Mouse (Mus musculus): ENCODE measurements around the gene Zcchc14.

Zcchc14 gene

DNA sequence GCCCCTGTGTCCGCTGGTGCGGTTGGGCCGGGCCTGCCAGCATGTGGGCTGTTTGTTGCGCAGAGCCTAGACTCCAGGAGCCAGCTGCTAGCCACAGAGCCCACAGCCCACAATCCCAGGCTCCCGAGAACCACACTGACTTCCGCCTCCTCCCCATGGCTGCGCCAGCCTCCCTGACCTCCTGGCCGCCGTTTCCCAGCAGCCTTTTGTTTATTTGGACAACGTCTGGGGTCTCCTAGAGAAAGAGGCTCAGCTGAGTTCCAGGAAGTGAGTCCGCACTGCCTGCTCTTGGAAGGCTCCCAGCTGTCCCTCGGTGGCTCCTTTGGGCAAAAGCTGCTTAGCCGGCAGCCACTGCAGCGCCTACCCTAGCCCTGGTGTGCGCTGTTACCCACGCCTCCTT is 12.6 kb upstream of the Zcchc14 start:
- DNase-seq (ENCODE audit: low spot score in 2 of 2), result no peak

DNA sequence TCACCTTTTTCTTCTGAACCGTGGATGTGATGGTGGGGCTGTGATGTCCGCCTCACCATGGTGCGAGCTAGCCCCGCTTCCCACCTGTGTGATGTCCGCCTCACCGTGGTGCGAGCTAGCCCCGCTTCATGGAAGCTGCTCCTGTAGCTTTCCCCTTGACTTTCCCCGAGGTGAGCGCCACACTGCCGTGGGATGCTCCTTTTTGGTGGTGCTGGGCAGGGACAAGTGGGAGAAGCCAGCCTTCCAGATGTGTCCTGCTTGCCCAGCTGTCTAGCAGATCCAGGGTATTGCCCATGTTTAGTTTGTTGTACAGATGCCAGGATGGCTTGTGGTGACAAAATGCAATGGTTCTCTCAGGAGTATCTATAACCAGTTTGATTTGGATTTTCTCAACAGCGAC is 10.4 kb upstream of the Zcchc14 start:
- no peak for DNase-seq (ENCODE audit: low spot score in 2 of 2)

DNA sequence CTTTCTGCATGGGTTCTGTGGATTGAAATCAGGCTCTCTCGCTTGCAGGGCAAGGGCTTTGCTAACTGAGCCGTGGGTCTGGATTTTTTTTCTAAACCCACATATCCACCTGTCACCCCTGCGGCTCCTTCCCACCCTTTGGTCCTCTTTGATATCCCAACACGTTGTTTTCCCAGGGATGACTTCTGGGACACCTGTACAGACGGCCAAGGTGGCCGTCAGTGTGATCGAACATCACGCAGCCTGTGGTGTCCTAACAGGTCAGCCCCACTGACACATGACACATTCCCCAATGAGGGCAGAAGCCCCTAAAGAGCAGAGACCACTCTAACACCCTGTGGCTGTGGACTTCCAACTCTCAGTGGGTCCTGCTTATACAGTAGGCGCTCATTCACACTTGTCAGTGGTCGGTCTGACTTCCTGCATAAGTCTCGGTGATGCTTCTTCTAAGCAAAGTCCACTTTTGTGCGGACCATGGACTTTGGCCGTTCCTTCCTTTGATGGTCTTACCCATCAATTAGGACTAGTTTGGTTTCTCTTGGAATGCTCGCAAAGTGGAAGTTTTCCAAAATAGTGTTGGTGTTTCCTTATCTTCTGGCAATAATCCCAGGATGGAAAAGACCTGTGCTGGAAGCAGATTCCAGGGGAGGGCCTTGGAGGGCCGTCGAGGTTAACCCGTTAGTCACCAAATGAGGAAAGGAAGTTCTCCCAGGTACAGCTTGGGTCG is 9.1 kb upstream of the Zcchc14 start:
- DNase-seq (ENCODE audit: low spot score in 2 of 2), result no peak

DNA sequence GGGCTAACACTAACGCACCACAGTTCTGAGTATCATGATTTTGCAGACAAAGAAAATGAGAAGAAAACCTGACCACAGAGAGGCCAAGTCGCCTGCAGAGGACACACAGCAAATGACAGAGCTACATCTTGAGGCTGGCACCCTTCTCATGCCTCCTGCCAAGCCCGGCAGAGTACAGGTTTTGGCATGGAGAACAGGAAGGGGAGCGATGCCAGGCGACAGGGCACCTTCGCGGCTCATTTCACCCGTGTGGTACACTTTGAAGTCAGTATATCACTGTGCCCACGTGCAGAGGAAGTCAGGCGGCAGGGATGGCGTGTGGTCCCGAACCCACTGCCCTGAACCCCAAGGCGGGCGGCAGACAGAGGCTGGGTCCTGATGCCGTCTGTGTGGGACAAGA is 7.9 kb upstream of the Zcchc14 start:
- DNase-seq (ENCODE audit: low spot score in 2 of 2), result no peak

DNA sequence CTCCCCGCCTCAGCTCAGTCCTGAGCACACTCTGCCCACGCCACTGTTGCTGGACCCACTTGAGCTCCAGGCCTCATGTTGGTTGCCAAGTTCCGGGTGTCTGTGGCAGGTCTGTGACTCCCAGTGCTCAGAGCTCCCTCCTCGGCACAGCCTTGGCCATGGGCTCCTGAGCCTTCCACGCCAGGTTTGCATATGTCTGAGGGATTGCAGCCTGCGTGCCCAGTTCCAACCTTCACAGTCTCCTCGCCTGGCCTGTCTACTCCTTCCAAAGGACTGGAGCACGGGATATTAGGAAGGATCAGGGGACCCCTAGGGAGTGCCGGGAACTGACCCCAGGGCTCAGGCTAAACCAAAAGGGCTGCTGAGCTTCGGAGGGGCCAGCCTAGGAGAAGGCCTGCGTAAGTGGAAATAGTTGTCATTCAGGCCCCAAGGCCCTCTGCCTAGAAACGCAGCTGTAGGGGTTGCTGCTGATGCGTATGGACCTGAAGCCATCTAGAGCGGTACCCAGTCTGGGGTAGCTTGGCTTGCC is 2.3 kb upstream of the Zcchc14 start:
- no peak for DNase-seq (ENCODE audit: low spot score in 2 of 2)

DNA sequence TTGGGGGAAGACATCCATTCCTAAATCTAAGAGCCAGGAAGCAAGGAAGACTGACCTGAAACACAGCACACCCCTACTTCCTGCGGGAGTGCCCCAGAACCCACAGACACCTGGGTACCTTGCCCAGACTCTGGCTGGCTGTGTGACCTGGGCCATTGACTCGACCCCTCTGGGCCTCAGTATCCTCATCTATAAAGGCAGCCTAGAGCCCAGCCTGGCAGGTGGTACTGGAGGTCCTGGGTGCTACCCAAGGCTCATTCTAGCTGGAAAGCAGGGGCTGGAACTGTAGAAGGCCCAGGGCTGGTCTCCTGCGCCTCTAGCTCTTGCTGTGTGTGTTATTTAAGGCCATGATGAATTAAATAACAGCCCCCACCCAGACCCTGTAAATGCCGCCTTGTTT is 1.4 kb upstream of the Zcchc14 start:
- DNase-seq (ENCODE audit: low spot score in 2 of 2), result no peak

DNA sequence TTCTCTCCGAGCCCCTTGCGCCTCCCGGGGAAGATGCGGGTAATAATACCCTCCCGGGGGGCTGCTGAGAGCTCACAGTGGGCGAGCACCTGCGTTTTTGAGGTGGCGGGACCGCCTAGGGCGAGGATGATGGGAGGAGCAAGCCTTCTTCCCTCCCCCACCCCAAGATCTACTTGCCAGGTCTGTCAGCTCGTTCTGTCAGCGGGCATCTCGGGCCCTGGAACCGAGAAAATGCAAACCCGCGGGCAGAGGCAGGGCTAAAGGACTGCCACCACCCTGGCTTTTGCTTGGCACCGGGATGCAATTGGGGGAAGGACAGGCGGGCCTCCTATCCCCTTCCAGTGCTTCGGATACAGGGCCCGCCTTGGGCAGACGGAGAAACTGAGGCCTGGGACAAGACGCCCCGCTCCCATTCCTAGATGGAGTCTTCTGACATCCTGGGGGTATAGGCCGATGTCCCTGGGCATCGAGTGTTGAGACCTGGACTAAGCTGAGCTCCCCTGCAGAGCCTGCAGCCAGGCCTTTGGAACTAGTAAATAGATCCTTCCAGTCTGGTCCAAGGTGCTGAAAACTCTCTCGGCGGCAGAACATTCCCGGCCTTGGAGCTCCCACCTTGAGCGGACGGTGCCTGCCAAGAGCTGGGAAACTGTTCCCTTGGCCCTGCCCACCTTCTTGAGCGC is 779 bp upstream of the Zcchc14 start:
- no peak for DNase-seq (ENCODE audit: low spot score in 2 of 2)

DNA sequence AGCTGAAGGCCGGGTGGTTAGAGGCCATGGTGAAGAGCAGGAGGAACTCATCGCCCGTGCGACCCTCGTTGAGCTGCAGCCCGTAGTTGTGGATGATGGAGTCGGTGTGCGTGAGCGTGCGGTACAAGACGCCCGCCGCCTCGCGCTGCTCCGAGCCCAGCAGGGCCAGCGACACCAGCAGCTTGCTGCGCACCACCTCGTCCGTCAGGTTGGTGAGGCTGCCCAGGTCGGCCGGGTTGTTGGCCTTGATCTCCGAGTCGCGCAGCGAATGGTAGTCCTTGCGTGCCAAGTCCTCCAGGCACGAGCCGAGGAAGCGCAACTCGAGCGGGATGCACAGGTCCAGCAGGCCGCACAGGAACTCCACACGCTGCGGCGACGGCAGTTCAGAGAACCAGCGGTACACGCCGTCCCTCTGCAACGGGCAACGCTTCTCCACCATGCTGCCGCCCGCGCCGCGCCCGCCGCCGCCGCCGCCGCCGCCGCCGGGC is 783 bp downstream of the Zcchc14 start:
- DNase-seq (ENCODE audit: low spot score in 2 of 2), result peak in 1 of 2 experiments; percentile 40

DNA sequence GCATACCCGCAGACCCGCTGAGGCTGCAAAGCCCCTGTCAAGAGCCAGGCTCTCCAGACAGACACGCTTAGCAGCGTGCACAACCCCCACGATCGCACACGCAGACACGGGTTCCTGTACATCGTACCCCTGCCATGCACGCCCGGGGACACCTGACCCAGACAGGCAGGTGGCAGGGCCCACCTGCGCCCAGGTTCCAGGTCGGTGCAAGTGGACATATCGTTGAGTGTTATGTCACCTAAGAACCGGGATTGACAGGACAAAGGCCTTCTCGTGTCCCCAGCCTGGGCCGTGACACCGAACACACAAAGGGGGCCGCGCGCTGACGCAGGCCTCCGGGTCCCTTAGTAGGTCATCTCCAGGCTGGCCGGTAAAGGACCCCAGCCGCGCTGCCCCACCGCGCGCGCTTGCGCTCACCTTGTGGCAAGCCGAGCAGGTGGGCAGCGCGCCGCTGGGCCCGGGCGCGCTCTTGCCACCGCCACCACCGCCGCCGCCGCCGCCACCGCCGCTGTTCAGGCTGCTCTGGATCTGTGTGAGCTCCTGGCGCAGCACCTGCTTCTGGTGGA is 1.3 kb downstream of the Zcchc14 start:
- no peak for DNase-seq (ENCODE audit: low spot score in 2 of 2)

DNA sequence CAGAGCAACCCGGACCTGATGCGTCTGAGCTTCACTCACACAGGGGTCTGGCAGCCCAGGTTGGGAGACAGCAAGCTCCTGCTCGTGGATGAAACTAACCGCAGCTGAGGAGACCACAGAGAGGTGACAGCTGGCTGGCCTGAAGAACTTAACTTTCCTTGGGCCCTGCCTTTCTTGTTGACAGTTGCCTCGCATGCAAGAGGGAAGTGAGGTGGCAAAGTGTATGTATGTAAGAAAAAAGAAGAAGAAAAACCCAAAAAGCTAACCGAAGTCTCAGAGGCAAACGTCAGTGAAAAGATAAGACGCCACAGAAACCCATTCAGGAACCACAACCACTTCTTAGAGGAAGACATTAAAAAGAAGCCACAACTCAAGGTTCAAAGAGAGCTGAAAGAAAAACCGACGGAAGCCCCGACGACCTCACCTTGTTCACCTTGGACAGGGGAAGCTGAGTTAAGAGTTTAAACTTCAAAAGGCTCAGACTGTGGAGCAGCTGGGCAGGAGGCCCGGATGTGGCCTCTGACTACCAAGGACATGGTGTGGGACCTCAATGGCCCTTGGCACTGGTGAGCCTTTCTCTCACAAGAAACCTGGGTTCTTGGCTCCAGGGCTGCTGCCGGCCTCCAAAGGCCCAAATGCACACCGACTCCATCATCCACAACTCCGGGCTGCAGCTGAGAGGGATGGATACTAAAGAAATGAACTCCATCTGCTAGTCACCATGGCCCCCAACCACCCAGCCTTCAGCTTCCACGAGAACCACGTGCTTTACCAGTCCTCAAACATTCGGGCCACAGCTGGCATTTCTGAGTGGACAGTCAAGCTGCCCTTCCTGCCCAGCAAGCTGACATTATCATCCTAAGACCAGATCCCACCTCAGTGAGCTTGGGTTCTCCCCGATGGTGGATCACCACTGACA is 2.1 kb downstream of the Zcchc14 start:
- no peak for DNase-seq (ENCODE audit: low spot score in 2 of 2)

DNA sequence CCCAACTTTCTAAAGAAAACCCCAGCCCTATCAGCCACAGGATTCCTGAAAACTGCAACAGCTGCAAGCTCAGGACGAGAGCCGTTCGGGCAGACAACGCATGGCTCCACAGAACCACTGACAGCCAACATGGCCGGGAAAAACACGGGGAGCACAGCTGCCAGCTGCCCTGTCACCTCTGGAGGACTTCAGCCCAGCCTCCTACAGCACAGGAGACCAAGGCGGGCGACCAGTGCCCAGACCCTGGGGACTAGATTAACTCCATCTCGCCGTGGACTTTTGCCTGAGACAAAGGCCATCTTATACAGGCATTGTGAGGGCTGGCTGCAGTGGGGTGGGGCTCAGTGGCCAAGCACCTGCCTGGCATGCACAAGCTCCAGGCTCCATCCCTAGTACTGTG is 2.8 kb downstream of the Zcchc14 start:
- no peak for DNase-seq (ENCODE audit: low spot score in 2 of 2)

DNA sequence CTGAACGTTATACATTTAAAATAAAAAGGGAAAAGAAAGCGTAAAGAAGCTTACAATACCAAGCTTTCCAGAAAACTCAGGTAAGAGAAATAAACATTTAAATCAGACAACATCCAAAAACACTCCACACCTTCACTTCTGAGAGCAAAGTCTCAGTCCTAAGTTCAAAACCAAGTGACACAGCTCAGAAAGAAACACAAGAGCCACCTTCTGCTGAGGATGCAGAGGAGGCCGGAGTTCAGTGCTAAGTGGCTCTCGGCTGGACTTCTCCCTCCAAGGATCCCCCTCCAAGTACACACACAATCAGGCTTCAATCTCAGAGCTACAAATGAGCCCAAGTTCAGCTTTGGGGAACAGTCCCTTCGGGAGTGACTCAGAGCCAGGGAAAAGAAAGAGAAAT is 3.3 kb downstream of the Zcchc14 start:
- DNase-seq (ENCODE audit: low spot score in 2 of 2), result no peak

DNA sequence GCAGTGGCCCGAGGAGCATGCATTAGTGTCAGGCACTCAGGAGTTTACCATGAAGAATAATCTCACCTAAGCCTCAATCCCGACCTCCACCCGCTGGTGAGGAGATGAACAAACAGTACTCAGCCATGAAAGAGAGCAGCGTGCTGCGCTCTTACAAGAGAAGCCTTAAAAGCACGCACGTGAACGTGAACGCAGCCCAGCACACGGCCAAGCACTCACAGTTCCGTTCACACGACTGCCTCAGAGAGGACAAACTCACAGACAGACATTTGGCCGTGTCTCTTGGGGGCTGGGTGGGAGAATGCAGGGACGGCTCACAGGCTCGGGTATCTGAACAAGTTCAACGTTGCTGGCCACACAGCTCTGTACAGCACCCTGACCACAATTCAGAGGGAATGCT is 4.2 kb downstream of the Zcchc14 start:
- DNase-seq (ENCODE audit: low spot score in 2 of 2), result no peak

DNA sequence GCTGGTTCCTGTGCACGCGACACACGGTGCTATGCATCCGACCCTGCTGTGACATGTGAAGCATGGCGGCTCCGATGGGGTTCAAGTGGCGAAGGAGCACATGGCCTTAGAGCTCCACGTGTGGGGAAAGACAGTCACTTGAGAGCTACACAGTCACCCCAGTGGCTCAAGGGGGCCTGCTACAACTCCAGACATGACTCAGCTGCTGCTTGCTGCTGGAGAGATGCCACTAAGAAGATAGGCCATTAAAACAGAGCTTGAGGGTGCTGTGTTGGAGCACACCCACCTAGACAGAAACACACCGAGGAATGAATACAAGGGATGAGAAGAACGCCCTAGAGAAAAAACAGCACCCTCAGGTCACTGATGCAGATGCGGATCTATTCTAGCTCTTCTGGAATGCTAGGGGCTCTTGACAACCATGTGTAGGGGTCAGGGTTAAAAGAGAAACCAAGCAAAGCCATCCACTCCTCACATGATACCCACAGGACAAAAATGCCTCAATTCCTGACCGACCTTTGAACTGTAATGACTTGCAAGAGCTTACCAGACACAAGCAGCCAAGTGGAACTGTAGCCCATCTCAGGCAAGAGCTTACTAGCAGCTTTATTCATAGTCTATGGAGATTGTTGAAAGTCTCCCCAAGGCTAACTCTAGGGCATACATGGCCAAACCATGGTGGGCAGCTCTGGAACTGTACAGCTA is 5.0 kb downstream of the Zcchc14 start:
- DNase-seq (ENCODE audit: low spot score in 2 of 2), result no peak

DNA sequence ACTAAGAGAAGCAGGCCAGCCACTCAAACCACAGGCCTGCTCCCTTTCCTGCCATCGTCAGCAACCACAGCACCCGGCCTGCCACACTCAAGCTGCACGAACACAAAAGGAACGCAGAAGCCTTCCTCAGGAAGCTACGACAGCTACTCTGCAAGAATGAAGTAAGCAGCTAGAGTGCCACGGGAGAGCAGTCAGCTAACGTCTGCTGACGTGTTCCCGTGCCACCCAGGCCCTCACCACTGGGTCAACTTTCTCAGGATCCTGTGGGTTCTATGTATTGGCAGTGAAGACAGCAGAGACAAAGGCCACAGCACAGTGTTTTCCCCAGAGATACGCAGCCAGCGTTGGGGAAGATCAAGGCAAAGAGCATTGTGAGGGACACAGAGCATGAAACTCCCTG is 9.3 kb downstream of the Zcchc14 start:
- DNase-seq (ENCODE audit: low spot score in 2 of 2), result no peak

DNA sequence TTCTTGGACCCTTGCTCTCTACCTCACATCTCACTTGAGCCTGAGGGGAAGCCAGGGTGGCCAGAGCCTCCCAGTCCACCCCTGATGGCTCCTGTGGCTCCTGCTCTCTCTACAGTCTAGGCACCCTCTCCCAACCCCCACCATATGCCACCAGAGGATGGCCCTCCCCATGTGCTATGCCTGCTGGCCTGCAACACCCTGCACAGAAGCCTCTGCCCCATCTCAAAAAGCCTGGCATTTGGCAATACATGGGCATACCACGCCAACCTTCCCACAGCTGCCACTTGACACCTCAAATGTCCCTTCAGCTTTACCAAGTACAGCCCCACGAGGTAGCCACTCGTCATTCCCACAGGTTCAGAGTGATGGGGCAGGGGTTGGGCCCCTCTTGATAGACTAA is 9.9 kb downstream of the Zcchc14 start:
- no peak for DNase-seq (ENCODE audit: low spot score in 2 of 2)

DNA sequence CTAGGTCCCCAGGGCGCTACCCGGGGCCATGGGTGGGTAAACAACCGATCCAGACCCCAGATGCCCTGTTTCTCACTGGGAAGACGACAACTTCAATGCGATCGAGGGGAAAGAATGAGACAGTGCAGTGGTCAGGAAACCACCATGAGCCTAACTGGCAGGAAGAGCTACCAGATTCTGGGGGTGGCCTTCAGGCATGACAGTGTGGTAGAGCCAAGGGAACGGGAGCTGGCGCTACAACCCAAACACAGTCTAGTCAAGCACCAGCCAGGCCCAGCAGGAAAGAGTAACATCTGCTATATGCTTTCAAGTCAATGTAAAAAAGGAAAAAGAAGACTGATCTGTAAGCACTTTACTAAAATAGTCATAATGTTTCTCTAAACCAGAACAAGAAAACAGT is 16.5 kb downstream of the Zcchc14 start:
- DNase-seq (ENCODE audit: low spot score in 2 of 2), result peak in 1 of 2 experiments; percentile 41

DNA sequence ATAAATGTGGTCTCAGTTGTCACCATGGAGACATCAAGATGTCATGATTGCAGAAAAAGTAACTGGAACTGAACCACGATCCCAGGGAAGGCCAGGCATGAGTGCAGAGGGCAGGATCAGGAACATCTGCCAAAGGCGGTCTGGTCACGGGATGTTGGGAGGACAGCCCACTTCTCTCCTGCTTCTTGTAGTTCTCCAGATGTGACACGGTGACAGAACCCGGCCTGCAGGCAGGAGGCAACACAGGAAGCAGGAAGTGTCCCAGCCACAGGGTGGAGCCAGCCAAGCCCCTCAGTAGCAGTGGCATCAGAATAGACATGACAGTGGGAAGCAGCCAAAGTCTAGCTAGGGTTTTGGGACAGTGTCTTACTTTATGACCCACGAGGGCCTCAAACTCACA is 17.2 kb downstream of the Zcchc14 start:
- DNase-seq (ENCODE audit: low spot score in 2 of 2), result no peak

DNA sequence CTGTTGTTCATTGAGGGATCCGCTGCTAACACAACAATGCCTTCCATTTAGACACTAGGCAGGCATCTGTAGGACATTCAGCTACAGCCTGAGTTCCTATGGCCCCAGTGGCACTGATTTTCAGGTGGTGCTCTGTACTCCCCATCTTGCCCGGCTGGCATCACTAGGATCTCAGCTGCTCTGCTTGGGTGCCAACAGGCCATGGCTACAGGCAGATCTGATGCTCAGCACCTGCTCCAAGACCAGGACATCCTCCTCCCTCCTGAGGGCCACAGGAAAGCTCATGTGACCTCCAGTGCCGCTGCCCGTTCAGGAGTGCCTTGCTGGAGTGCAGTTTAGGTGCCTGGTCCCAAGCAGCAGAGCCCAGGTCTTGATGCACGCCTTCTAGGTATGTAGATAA is 20.3 kb downstream of the Zcchc14 start:
- no peak for DNase-seq (ENCODE audit: low spot score in 2 of 2)

DNA sequence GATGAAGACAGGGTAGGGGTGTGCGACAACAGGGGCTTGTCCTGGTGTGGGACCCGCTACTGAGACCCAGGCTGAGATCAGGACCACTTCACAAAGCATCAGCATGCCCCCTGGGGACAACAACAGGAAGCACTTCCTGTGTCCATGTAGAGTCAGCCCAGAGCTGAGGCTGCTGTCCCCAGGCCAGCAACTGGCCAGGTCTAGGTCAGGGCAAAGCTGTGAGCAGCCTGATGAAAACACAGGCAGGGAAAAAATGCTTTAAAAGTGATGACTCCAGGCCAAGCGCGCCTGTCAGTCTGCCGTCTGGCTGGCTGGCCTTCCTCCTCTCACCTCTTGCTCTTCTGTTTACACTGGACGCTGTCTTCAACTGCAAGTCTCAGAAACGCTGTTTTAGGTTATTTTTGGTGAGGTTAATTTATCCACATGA is 21.0 kb downstream of the Zcchc14 start:
- no peak for DNase-seq (ENCODE audit: low spot score in 2 of 2)

DNA sequence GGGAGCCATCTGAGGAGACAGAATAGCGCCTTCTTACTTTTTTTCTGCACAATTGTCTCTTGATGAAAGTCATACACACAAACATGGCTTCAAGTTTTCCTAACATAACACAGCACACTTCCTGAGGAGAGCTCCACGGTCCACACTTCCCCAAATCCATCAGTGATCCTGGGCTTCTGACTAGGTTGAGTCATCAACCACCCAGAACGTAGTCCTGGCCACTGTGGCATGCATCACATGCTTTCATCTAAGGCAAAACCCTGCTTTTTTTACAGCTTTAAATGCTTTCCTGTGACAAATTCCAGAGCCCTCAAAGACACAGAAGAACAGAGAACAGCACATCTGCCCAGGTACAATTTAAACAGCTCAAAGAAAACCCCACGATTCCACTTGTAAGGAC is 24.0 kb downstream of the Zcchc14 start:
- no peak for DNase-seq (ENCODE audit: low spot score in 2 of 2)
